Mouse (Mus musculus) left cerebral cortex, postnatal 25 days (tissue): ENCODE data around the gene Bri3. TPM values are rescaled to one million over a fixed set of nuclear protein-coding genes. Genes with fewer than 3 reads are reported as not detected.

Source experiments
- DNase-seq, 2 experiments: peaks; one replicate each; pipeline ENCODE4 v3.0.0; 2022; ENCODE audit warnings: low spot score in 2 of 2, mixed read lengths in 1 of 2
- intact Hi-C: fragments of 180-260 bp; cut with DNase I; formaldehyde crosslinking; loops from one replicate; pipeline ENCODE4 v1.15.1; 2025
- total RNA-seq, 2 experiments: library from RNA; stranded (reverse); gene quantifications; 2 replicates each; pipeline ENCODE4 v1.2.3; 2021

The Bri3 gene
- total RNA-seq, 2 experiments from 2014 or later = 64.0 to 65.8 TPM

DNA sequence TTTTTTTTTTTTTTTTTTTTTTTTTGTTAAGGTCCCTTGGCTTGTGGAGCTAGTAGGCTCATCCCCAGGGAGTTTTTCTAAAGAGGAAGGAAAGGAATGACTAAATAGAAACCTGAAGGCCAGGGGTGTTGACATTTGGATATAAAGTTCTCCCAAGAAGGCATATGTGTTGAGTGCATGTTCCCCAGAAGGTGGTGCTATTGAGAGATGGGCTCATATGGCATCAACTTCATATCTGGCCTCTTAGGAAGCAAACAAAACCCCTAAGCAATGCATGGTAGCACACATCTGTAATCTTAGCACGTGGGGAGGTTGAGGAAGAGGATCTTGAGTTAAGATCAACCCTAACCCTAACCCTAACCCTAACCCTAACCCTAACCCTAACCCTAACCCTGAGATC is 12.8 kb upstream of the Bri3 start:
- no peak for DNase-seq
- intact Hi-C loops = no loop called here

DNA sequence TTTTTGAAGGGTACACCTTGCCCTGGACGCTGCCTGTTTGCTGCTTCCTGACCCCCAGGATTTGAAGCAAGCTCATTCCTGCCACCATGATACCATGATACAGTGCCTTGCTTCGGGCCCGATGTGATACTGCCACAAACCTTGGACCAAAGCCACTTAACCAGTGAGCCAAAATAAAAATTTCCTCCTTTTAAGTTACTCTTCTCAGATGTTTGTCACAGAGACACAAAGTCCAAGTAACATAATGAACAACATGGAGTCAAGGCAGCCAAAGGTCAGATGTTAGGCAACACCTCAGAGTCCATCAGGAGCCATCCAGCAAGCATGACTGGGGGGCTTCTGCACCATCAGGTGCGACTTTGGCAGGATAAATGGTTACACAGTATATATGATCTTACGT is 11.7 kb upstream of the Bri3 start:
- no peak for DNase-seq
- intact Hi-C loops = no loop called here

DNA sequence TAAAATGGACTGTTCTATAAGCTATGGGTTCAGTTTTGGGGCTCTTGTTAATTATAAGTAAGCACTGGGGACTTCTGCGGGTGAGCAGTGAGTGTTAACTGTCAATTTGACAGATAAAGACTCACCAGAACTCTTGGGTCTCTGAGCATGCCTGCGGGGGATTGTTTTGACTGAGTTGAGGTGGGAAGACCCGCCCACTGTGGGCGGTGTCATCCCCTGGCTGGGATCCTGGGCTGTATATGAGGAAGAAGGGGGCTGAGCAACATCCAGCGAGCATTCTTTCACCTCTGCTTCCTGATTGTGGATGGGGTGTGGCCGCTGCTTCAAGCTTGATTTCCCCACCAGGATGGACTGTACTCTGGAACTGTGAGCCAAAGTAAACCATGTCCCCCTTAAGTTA is 10.0 kb upstream of the Bri3 start:
- no peak for DNase-seq

DNA sequence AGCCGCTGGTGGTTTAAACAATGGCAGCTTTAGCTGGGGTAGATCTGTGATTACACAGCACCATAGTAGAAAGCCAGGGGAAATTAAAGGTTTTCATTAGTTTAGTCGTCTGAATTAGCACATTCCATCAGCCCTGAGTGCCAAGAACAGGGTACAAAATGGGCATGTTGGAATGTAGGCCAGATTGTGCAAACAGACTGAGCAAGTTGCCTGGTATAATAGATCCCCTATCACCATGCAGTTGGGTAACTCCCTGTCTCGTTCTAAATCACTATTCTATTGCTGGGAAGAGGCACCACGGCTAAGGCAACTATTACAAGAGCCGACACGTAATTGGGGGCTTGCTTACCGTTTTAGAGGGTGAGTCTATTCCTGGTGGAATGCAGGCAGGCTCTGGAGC is 9.5 kb upstream of the Bri3 start:
- DNase-seq = no peak
- intact Hi-C loops = no loop called here

More for the DNA sequence above, 10.0 kb upstream of the Bri3 start:
- intact Hi-C loops = no loop called here

DNA sequence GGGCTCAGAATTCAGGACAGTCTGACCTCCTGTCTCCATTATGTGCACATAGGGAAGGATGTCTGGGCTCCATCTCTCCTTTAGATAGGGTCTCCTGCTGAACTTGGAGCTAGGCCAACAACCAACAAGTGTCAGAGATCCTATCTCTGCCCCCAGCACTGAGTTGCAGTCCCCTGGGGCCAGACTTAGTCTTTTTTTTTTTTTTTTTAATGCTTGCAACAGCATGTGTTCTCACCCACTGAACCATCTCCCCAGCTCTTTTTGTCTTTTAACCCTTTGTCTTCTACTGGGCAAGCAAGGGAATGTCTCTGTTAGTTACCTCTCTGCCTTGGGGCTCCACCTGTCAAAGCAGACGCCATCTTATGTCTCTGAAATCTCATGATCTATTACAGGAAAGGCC is 5.3 kb upstream of the Bri3 start:
- intact Hi-C loops = no loop called here
- DNase-seq = no peak

DNA sequence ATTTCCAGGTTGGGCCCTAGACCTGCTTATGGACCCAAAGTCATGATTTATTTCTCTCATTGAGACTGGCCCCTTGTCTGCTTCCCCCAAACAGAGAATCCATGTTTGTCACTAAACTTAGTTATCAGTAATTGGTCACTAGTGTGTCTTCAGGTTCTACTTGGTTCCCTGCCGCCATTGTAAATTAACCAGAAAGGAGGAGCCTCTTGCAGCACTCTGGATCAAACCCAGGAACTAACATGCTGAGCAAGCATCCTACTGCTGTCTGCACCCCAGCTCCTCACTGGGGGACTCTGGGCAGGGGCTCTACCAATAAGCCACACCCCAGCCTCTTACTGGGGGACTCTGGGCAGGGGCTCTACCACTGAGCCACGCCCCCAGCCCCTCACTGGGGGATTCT is 1.4 kb downstream of the Bri3 start:
- intact Hi-C loops = no loop called here

DNA sequence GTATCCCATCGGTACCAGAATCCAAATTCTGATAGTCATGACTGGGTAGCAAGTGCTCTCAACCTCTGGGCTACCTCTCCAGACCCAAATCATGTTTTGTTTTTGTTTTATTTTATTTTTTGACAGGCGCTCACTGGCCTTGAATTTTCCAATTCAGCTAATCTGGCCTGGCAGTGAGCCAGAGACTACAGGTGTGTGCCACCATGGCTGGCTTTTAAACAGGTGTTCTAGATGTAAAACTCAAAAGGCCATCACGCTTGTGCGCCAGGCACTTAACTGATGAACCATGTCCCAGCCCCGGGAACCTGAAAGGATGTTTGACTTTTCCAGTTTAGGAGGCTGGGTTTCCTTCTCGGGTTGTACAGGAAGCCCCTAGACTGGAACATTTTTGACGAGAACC is 2.4 kb downstream of the Bri3 start:
- intact Hi-C loops = no loop called here

More for the DNA sequence above, 1.4 kb downstream of the Bri3 start:
- DNase-seq = no peak

DNA sequence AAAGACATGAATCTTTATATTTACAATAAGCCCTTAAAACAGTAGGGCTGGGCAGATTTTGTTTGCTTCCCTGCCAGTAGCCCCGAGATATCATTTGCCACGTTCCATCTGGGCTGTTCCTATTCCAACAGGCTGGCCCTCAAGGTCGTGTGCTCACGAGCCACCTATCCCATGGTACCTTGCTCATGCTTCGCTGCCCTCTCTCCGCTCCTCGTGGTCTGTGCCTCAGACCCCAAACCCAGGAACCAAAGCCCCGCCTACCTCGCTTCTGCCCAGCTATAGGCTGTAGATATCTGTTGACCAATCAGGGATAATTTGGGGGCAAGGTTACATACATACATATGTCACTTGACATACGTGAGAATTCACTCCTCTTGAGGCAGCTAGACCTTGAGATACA is 3.1 kb downstream of the Bri3 start:
- intact Hi-C loops = no loop called here
- DNase-seq = no peak

More for the DNA sequence above, 2.4 kb downstream of the Bri3 start:
- no peak for DNase-seq

DNA sequence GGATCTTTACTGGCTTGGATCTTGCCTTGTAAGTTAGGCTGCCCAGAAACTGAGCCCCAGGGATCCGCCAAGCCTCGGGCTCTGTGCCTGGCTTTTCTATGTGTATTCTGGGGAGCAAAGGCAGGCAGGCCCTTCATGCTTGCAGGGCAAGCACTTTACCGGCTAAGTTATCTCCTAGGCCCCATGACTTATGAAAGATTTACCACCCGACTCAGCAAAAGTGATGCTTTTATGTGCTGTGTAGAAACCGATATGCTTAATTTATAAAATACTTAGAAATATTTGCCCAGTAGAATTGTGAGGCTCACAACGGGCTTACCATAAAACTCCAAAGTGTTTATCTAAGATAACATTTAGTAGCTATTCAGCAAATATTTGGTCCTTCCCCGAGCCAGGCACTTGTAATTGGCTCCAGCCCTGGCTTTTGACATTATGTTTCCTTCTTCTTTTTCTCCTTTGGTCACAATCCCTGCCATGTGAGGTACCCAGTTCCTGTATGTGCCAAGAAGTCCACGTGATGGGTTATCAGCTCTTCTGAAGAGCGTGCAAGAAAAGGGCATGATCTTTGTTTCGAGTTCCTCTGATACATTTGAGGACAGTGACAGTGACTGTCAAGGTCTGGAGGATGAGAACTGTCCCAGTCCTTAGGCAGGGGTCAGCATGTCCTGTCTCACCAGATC is 3.8 kb downstream of the Bri3 start:
- intact Hi-C loops = no loop called here
- DNase-seq = peak in 1 of 2 experiments; percentile 32

DNA sequence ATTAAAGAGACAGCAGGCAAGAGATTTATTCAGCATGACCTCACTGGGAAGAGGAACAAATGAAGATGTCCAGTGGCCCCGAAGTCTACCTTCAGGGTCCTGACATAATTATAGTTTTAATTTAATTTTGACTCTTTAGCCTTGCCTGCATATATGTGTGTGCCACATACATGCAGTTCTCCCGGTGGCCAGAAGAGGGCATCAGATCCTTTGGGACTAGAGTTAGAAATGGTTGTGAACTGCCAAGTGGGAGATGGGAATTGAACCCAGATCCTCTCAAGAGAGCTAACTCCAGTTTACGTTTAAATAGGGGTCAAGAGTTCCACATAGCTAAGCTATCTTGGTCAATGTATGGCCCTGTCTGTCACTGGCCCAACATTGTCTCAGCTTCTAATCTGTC is 5.6 kb downstream of the Bri3 start:
- intact Hi-C loops = no loop called here

DNA sequence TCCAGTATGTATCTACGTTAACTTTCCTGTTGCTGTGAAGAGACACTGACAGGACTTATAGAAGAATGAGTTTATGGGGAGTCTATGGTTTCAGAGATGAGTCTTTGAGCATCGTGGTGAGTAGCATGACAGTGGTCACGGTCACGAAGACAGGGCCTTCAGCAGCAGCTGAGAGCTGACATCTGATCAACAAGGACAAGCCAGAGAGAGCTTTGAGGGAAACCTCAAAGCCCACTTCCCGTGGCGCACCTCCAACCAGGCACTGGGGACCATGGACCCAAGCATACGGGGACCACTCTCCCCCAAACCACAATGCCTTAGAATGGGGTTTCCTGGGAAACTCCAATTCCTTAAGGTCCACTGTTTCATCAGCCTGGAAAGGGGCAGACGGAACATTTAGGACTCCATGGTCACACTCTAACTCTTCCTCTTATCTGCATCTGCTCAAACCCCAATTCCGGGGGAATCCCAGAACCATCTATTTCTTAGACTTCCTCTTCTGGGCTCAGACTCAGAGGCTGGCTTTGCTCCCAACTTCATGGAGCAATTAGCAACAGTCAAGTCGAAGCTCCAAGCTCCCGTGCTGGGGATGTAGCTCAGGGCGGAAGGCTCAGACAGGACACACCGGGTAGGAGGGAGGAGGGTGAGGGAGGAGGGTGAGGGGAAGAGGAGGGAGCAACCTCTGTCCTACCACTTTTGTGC is 7.8 kb downstream of the Bri3 start:
- no peak for DNase-seq
- intact Hi-C loops = no loop called here

More for the DNA sequence above, 5.6 kb downstream of the Bri3 start:
- DNase-seq = no peak

DNA sequence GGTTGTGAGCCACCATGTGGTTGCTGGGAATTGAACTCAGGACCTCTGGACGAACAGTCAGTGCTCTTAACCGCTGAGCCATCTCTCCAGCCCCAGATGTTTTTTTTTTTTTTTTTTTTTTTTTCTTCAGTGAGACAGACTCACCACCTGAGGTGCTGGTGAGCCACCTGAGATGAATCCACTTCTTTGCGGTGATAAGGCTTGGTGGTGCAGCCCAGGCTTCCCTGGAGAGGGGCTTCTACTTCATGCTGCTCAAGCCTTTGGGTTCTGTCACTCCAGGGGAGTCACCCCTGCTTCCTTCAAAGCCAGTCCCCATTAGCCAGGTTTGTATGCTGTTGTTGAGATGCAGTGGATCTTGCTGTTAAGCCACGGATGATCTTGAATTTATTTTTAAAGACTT is 9.0 kb downstream of the Bri3 start:
- DNase-seq = no peak
- intact Hi-C loops = no loop called here

DNA sequence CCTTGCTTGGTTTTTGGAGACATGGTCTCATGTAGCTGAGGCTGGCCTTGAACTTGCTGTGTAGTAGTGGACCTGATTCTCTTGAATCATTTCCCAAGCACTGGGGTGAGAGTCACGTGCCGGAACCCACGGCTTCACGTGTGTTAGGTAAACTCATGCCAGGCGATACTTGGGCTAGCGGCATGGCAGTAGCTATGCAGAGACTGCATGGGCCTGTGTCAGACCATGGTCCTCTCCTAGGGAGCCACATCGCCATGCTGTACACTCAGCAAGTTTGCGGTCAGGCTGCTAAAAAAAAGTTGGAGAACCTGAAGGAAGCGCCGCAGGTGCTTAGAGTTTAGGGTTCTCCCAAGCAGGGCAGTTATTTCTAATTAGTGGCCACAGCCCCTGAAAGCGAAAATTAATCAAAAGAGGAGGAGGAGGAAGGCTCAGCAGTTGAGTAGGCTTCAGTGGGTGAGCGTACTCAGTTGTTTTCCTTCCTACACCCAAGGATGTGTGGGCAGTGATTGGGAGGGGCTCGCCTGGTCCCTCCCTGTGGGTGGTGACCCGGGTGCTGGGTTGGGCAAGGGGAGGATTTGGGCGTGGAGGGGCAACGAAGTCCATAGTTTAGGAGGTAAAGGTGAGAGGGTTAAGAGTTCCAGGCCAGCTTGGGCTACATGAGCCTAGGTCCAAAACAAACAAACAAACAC is 10.0 kb downstream of the Bri3 start:
- intact Hi-C loops = no loop called here
- DNase-seq = no peak

DNA sequence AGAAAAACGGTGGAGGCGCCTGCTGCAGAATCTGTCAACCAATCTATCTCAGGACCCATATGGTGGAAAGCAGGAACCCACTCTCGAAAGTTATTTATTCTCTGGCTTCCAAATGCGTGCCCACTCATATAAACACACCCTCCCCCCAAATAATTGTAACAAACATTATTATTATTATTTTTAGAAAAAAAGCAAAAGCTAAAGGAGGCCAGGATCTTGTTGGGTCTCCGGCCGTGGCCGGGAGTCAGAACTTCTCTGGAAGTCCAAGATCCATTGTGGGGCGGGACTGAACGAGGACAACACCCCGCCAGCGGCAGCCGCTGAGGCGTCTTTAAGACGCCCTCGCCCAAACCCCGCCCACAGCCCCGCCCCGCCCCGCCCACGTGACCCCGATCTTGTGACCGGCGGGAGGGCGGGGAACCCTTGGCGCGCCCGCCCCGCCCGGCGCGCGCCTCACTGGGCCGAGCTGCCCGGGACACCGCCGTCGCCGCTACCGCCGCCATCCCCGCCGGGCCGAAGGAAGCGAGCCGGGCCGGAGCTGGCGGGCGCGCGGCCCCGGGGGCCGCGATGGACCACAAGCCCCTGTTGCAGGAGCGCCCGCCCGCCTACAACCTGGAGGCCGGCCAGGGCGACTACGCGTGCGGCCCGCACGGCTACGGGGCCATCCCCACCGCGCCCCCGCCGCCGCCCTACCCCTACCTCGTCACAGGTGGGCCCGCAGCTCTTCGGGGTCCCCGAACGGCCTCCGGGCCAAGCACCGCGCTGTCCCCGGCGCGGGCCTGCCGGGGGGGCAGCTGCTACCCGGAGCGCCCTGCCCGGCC is 10.8 kb downstream of the Bri3 start:
- intact Hi-C loops = no loop called here

DNA sequence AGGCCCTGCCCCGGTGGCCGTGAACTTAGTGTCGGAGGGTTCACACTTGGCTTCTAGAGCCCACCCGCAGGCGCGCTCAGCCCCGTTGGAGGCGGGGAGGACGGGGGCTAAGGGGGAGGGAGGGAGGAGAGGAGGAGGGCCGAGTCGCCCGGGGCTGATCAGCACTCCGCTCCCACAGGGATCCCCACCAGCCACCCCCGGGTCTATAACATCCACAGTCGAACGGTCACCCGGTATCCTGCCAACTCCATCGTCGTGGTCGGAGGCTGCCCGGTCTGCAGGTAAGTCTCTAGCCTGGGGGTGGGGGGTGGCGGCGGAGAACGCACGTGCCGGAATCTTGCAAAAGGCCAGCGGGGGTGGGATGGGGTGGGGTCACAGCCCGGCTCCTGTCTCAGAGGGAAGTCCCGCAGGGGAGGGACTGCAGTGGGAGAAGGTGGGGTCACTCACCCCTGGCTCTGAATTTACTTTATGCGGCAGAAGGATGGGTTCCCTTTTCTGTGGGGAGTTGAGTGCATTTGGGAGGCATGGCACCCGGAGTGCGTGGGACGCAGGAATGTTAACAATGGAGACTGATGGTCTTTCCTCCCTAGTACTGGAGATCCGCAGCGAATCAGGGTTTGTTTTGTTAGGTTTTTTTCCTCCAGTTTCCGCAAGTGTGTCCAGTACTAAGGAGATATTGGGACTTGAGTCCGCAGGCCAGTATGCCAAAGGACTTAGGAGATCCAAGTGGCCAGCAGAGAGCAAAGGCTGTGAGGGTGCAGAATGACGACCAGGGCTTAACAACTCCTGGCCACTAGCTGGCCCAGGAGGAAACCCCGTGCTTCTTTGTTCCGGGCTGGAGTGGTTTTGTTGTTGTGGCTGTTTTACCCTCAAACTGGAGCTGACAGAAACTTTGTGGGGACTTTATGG is 11.6 kb downstream of the Bri3 start:
- DNase-seq = peak; percentile 57 to 61
- intact Hi-C loops = loop anchor here (2.0 kb wide), 1 partner anchor 33 kb away; the partner anchor contains the start of gene Tecpr1

More for the DNA sequence above, 10.8 kb downstream of the Bri3 start:
- peak; percentile 82 to 85 for DNase-seq

DNA sequence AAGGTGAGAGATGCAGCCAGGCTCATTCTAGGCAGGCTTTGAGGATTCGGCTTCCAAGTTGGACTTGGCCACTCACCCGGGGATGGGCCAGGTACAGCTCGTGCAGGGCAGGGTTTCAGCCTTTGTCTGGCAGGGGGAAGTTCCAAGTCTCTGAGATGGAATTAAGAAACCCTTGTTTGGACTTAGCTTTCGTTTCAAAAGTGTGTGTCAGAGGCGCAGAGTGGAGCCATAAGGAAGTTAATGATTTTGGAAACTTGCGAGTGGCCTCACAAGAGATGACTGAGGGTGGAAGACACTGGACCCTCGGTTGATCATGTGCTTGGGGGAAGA is 12.3 kb downstream of the Bri3 start:
- intact Hi-C loops = loop anchor here (2.0 kb wide), 1 partner anchor 34 kb away; the partner anchor contains the start of gene Tecpr1

DNA sequence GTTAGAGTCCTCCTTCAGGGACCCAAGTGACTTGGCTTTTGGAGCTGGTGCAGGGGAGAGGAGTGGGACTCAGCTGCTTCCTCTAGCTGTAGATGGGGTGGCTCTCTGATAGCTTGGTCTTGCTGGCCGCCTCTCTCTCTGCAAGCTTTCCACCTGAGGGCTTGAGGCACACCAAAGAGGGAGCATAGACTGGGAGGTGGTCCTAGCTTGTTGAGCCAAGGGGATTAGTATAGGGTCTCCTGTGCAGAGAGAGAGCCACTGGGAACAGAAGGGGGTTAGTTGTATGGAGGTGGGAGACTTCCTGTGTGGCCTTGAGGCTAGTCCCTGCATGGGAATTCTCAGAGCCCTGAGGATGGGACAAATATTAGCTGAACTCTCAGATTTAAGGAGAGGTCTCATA is 12.7 kb downstream of the Bri3 start:
- DNase-seq = no peak
- intact Hi-C loops = loop anchor here (2.0 kb wide), 1 partner anchor 34 kb away; the partner anchor contains the start of gene Tecpr1

More for the DNA sequence above, 12.3 kb downstream of the Bri3 start:
- DNase-seq = no peak

DNA sequence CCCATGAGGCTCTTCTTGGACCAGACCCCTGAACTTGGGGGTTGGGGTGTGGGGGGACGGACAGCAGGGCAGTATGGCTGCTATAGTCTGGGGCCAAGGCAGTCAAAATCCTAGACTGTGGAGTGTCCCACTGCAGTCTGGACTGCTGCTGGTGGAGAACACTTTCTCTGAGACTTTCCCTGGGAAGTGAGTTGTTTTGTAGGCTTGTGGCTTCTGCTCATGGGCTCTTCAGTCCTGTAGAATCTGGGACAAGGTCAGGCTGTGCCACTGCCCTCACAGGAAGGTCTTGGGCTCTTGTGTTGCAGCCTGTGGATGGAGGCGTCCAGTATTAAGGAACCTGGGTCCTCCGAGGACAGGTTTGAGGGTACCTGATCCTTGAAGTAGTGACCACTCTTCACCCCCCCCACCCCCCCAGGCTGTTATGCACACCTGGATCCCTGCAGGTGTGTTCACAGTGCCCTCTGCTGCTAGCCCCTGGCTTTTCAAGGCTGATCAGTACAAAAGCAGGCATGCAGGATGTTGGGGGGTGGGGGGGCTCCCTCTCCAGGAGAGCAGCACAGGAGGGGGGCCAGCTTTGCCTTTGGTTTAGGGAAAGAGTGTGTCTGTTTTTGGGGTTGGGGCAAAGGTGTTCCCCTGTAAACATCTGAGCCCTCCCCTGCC is 13.3 kb downstream of the Bri3 start:
- intact Hi-C loops = loop anchor here (2.0 kb wide), 1 partner anchor 35 kb away; the partner anchor contains the start of gene Tecpr1
- DNase-seq = no peak
